Mouse (Mus musculus) spleen, postnatal 4 days (tissue): Measurements from ENCODE around the gene Prdm16.
A peak's percentile ranks its signal among the peaks of the same experiment; 100 is the strongest.

Experiments
- DNase-seq, 2 experiments: peaks; one replicate each; pipeline ENCODE4 v3.0.0; 2022; ENCODE audit warnings: low spot score in 2 of 2

Prdm16 gene

DNA sequence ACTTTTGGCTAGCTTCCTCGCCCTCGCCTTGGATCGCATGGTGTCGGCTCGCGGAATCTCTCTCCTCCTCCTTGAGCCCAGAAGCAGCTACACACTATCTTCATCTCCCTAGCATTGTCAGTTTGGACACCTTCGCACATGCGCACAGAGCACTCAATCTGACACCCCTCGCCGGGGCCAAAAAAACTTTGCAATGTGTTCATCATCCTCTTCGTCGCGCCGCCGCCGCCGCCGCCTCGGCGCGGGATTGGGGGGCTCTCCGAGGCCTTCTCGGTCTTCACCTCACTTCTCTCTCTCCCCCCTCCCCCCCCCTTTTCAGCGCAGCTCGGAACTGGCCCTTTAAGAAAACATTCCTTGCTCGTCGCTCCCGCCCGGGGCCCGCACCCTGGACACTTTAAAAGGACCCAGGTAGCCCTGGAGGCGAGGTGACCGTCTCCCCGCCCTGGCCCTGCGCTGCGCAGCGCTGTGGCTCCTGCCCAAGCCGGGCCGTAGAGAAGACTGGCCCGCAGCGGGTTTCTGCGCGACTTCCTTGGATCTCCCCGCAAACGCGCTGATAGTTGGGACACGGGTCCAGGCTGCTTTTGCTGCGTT is at the start of gene Prdm16:
TSS of gene Prdm16 (minus strand) at position 153 of the 591 bp plus-strand sequence.
- DNase-seq: no peak

DNA sequence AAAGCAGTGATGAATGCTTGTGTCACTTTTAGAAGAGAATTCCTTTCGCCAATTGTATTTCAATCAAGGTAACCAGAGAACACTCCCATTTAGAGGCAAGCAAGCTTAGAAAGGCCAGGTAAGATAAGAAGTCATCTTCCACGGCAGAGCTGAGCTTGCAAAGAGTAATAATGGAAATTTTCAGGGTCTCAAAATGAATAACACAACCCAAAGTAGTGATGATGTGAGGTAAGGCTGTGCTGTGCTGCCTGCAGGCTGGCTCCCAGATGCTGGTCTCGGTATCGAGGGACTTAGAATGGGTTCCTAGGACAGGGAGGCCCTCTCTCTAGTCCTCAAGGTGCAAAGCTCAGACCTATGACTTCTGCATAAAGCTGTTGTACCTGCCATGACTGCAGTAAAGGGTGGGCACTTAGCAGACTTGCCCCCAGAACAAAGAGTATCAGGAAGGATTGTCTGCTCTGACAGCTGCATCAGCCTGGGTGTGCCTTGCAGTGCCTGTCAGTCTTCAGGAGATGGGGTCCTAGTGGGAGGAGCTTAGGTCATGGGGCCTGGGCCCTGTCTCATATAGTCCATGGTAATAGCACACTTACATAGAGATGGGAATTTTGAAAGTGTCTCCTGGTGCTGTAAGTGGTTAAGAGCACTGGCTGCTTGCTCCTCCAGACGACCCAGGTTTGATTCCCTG is 46.5 kb upstream of the Prdm16 start:
- no peak for DNase-seq

DNA sequence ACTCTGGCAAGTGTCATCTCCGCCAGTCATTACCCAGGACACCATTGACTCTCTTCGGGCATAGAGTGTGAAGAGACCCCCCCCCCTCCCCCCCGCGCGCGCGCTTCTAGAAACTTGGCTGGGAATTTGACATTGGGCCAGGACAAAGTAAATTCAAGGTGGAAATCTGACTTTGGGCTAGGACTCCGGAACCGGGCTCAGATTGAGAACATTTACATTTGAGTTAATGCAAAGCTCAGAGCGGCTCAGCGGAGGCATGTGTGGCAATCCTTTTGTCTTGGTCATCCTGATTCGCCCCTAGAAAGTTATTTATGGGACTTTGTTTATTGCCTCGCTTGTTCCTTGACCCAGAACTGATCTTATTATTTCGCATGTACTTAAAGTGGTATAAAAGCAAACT is 45.6 kb upstream of the Prdm16 start:
- DNase-seq: no peak

DNA sequence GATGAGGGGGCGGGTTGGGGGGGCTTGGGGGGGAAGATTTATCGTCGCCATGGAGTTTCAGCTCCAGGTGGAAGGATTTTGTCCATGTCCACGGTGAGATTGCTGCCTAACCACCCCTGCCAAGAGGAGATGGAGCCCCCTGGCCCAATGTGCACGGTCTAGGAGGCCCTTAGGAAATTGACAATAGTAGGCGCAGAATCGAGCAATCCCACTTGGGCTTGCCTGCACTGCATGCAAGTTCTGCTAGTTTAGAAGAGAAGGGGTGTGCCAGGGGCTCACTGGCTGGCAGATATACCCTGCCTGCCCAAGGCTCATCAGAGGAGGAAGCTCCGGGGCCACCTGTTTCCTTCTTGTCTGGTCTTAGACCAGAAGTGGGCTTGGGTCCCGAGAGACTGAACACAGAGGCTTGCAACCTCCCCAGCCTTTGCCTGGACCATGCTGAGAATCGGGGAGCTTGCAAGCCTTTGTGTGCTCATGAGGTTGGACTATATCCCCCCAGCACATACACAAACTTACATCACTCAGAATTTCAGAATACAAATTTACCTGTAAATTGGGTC is 38.8 kb upstream of the Prdm16 start:
- no peak for DNase-seq

DNA sequence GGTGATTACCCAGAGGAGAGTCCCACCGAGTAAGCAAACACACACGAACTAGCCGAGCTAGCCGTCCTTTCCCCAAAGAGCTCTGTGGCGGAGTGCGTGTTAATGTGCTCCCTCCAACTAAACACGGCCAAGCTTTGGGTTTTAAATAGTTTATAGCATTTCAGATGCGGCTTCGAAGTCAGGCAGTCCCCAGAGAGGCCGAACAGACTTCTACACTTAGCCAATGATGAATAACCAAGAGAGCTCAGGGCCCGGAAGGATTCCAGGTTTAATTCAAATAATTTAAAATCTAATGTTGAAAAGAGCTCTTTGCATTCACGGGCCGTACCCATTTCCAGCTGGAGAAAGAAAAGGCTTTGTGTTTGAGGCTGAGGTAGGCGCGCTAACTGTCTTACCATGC is 38.3 kb upstream of the Prdm16 start:
- no peak for DNase-seq

DNA sequence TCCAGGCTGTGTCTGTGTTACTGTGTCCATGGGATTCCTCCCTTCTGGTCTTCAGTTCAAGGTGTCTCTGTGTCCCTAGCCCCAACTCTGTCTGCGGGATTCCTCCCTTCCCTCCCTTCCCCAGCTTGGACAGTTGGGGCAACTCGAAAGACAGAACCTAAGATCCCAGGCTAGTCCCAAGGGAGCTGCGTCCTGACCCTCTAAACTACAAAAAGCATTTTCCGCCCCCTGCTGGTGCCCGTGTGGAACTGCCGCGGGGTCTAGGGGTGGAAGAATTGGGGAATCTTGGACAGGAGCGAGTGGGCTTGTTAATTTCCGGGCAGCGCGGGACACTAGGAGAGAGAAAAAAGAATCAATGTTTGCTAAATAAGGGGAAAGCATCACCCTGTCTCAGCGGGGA is 37.9 kb upstream of the Prdm16 start:
- peak in 1 of 2 experiments; percentile 76 for DNase-seq

DNA sequence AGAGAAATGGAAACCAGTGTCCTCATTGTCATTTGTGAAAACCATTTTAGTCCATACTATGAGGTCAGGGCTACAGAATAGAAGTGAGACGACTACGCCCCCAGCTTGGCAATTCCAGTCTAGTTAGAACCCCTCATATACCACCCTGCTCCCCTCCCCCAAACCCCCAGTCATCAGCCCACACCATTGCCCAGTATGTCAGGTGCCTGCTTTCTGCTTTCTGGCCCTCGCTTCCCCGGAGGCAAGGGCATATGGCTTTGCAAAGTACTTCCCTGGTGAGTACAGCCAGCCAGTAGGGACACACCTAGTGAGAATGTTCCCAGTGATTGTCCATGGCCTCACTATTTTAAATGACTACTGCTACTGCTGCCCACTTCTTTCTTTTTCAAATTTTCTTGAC is 37.3 kb upstream of the Prdm16 start:
- DNase-seq: no peak

DNA sequence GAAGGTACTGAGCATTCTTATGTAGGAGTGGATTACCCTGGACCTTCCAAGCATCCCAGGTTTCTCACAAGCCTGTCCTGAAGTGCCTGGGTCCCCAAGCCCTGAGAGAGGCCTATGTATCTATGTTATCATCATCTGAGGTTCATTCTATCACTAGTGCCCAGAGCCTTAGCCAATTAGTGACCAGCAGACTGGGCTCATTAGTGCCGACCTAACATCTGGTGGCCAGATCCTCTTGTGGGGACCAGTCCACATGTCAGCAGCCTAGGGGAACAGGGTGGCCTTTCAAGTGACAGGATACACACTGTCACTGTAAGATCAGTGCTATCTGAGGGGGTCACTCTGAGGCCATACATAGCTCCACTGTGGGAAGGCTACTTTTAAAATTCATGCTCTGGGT is 35.4 kb upstream of the Prdm16 start:
- no peak for DNase-seq

DNA sequence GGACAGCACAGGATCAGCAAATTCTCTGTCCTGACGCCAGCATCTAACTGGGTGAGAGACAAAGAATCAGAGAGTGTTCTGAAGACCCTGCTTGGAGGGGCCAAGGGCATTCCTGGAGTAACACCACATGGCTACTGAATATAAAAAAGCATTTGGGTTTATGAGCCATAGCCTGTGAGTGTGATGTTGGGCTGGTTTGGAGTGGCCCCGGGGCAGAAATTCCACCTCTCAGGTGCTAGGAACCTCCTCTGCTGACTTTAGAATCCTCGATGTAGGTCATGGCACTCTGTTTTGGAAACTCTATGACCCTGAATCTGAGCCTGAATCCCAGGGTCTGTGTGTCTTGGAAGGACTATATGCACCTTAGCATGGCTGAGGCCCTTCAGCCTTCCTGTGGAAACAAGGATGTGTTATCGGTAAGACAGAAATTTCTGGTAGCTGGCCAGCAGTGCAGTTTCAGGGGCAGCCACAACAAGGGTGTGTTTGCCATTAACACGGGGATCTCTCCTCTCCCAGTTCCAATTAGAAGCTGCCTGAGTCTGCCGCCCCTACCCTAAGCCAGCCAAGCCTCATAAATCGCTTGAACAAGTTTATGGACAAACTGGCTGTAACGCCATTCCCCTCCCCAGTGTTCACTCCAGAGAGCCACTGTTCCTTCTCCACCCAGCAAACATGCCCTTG is 34.7 kb upstream of the Prdm16 start:
- no peak for DNase-seq

DNA sequence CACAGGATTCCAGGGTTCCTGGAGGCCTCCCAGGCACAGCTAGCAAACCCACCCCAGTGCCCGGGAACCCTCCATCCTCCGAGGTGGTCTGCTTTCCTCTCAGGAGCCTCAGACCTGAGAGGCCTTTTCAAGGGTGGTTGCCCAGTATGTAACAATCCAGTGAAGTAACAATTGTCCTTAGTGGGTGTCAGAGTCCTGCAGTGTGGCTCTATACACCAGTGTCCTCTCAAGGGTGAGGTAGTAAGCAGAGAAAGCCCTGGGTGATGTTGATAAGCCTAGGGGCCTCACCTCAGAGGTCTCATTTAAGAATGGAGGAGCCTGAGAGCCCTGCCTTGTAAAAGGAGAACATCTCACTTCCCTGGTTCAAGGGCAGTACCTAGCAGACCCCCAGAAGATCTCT is 31.1 kb upstream of the Prdm16 start, which contains the start of gene Actrt2:
TSS of gene Actrt2 (minus strand) at position 101 of the 400 bp plus-strand sequence.
- DNase-seq: no peak

DNA sequence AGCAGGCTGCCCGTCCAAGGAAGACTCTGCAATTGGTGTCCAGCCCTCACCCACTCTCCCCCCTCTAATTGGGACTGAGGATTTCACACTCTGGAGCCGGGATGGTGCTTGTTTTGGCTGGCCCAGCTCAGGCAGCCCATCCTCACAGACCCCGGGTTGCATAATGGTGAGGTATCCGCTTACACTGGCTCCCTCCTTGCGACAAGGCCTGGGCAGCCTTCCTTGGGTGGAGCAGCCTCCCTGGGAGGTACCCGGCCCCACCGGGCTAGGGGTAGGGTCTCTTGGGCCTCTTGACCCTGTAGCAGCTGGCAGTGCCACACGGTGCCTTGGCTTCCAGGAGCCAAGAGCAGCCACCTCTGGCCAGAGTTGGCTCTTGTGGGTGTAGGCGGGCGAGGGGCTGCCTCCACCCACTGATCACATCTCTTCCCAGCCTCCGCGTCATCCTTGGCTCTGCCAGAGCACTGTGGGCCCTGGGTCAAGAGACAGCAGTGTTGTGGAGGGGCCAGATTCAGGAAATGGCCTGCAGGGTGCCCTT is 26.1 kb upstream of the Prdm16 start:
- DNase-seq: no peak

DNA sequence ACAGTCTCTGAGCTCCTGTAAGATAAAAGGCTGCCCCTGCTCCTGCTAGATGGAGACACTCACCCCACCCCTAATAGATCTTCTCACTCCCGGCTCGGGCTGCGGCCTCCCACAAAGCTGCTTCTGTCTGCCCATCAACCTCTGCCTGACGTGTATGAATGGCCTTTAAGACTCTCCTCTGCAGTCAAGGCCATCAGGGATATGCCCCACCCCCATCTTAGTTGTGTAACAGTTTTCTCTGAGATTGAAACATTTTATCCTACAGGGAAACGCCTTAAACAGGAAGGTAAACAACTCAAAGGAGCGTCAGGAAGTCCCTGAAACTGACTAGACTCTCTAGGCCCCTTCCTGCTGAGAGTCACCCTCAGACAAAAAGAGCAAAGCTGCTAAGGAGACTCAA is 24.6 kb upstream of the Prdm16 start:
- no peak for DNase-seq

DNA sequence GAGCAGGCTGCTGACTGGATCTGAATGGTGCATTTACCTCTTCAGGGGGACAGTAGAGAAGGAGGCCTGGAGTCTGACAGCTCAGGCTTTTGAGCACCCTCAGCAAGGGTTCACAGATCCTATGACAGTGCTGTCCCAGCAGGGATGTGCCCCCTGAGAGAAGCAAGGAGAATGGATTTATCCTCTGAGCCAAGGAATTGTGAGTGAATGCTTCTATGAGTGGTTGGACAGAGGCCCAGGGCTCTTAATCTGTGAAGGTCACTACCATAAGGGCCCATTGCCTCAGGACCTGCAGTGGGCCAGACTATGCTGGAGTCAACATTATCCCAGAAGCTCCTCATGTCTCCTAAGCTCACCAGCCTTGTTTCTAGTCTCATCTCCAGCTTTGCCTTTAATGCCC is 23.4 kb upstream of the Prdm16 start:
- no peak for DNase-seq

DNA sequence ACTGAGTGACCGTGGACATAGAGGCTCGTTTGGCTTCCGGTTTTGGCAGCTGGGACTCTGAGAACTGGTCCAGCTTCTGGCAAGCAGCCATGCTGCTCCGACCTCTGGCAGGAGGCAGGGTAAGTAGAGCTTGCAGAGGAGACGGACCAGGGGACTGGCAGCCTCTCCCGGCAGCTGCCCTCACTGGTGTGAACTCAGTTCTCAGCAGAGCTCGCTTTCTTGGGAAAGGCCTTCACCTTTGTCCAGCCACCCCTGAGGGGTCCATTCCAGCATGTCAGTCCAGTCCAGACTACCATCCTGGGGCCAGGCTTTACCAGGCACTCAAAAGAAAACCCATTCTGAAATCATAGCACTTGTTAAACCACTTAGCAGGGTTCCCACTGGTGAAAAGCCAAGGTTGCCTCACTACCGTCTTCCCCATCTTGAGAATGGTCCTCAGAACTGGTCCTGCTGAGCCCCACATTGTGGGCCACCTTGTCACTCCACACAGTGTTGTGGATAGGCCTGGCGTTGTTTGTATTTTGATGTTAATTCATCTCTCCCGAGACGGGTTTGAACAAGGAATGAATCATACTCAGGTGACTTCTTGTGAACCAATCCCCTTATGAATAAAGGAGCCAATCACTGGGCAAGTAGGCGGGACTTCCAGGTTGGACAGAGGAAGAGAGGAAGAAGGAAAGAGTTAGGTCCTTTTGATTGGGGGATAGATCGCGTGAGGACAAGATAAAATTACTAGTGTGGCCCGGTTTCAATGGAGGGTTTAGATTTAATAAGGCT is 18.6 kb upstream of the Prdm16 start:
- no peak for DNase-seq

DNA sequence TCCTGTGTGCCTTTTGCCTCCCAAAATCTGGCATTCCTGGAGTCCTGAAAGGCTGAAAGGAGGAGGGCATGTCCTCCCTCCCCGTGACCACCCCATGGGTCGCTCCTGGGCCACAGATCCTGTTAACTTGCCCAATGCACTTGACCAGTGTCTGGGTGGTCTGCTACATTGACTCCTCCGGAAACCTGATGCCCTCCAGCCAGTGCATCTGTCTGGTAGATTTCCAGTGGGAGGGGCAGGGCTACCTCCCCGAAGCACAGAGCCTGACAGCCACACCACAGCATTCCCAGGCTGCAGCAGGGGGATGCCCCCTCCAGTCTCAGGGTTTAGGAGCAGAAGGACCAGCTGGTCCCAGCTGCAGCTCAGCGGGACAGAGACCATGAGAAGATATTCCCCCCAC is 15.8 kb upstream of the Prdm16 start:
- DNase-seq: no peak

DNA sequence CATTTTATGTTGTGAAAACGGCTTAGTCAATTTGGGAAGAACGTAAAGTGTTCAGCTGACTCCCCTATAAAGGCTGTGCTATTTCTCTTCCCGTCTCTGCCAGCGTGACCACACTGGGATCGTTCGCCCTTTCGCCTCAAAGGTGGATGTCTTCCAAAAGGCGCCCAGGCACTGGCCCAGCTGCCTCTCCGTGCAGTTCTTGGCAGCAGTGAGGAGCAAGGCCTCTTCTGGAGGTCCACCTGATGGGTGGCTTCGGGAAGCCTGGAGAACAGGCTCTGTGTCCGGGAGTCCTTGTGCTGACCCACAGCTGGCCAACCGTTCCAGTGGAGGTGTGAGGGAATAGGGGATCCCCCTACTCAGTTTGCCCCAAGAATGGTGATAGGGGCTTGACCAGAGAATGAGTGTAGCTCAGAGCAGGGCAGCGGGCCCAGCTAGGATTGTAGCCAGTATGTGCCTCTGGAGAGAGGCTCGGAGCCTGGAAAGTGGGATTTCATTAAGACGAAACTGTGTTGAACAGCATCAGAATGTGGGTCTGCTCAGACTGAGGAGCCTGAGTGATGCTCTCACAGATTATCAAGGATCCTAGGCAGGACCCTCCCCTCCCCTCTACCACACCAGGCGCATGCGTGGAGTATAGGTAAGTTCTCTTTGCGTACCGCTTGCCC is 12.5 kb upstream of the Prdm16 start:
- DNase-seq: no peak

DNA sequence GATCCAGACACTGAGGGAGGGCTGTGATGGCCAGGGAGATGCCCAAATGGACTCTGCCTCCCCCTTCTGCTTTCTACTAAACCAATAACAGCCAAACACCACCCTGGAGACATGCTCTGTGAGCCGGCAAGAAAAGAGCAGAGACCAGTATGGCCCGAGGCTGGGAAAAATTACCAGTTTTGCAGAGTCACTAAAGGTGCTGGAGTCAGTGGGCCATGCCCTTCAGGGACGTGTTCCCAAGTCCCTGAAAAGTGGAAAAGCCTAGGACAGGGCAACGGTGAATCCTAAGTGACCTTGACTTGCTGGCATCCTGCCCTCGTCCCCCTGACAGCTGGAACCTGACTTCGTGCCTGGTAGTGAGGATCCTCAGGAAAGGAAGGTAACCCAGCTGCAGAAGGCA is 5.8 kb upstream of the Prdm16 start:
- no peak for DNase-seq

DNA sequence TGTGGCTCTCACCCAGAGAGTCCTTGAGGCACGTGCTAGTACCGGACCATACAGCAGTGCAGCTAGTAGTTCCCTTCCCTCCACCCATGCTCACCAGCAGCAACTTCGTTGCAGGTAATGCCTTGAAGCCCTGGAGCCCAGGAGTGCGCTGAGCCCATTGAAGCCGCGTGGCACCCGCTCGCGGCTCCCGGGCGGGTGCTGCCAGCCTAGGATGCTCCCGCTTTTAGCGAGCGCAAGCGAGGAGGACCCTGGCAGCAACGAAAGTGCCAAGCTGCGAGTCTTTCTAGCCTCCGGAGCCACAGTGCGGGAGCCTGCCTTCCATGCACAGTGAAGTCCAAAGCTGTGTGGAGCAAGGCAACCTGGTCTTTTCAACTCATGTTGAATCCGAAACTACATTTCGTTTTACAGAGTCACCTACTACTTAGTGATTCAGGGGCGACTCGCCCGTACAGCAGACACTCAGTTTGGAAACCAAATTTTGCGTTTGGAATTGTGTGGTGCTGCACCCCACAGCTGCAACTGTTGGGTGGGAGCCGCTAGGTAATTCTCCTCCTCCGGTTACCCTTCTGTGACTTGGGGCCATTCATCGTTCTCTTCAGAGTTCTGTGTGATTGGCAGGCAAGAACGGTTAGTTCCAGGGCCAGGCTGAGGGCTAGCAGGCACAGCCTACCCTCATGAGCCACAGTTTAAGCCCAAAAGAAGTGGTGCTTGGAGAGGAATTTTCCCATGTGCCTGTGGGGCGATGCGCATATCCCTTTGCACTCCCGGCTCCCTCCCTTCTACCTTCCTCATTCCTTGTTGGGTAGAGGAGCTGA is 4.8 kb upstream of the Prdm16 start:
- no peak for DNase-seq

DNA sequence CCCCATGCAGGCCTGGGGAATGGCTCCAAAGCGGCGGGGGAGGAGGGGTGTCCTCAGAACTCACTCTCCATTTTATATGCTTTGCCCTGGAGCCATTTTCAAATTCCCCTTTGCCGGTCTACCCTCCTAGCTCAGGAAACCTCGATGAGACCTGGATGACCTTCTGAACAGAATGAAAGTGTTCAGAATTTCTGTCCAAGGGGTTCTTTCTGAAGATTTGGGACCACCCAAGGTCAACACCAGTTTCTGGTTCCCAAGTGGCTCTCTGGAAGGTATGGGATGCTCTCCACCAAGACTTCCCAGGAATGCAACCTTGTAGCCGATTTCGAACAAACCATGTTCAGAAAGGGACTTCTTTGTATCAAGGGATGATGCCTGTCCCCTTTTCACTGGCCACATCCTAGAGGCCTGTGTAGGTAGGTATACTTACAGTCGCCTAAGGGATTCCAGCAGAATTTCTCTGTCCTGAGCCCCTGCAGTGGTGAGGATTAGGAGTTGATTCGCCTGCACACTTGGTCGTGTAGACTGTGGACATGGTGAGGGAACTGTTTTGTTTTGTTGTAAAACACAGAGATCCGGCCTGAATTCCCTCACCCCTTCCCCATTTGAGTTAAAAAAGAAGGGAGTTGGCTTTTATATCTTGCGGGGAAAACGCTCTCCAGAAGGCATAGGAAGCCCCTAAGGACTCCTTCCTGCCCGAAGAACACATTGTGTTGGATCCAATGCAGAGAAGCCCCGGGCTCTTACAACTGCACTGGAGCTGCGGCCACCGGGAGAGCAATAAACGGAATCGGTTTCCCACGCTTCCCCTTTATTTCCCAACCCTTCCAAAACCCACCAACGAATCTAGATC is 4.0 kb upstream of the Prdm16 start:
- DNase-seq: no peak
